Mouse (Mus musculus) stomach, embryonic 16.5 days (tissue): ENCODE results near the gene Hck. TPM values are rescaled to one million over a fixed set of nuclear protein-coding genes. Genes with fewer than 3 reads are reported as not detected.

Source experiments
- ATAC-seq: fragments of 200-750 bp; cut with Nextera tagmentation; 2 replicates; pipeline ENCODE4 v1.8.0; 2017; ENCODE audit warnings: moderate number of reproducible peaks, moderate TSS enrichment; ENCODE audit not compliant: insufficient read depth, low FRiP score
- H3K27ac ChIP-seq: fragments of 300-500 bp; sonication (generic); 2 replicates; pipeline ENCODE4 v1.5.1; 2014; ENCODE audit warnings: low read length
- H3K27me3 ChIP-seq: fragments of 300-500 bp; sonication (generic); 2 replicates; pipeline ENCODE4 v1.6.1; 2014; ENCODE audit warnings: low read length, control low read depth, mixed read lengths; ENCODE audit not compliant: control insufficient read depth, insufficient read depth
- H3K36me3 ChIP-seq: fragments of 300-500 bp; sonication (generic); 2 replicates; pipeline ENCODE4 v1.6.1; 2014; ENCODE audit warnings: low read length; ENCODE audit not compliant: control insufficient read depth, insufficient read depth
- H3K4me1 ChIP-seq: fragments of 300-500 bp; sonication (generic); 2 replicates; pipeline ENCODE4 v1.6.1; 2014; ENCODE audit warnings: low read length, control low read depth, mixed read lengths; ENCODE audit not compliant: control insufficient read depth, insufficient read depth
- H3K4me2 ChIP-seq: fragments of 300-500 bp; sonication (generic); 2 replicates; pipeline ENCODE4 v1.6.1; 2014; ENCODE audit warnings: low read depth, low read length, mixed read lengths
- H3K4me3 ChIP-seq: fragments of 300-500 bp; sonication (generic); replicated peaks from 2 replicates; pipeline ENCODE4 v1.5.1; 2014; ENCODE audit warnings: mild to moderate bottlenecking, low read length
- H3K9ac ChIP-seq: fragments of 300-500 bp; sonication (generic); 2 replicates; pipeline ENCODE4 v1.6.1; 2014; ENCODE audit warnings: low read length
- H3K9me3 ChIP-seq: fragments of 300-500 bp; sonication (generic); replicated peaks from 2 replicates; pipeline ENCODE4 v1.6.1; 2016; ENCODE audit warnings: low read length, control low read depth; ENCODE audit not compliant: control insufficient read depth
- WGBS: fragments of 180-500 bp; shearing (Covaris S2); extraction: QIAGEN DNeasy Blood & Tissue Kit; methylation state at CpG from one replicate; pipeline ENCODE4 v1.1.7; 2014; 5-methylcytosine and 5-hydroxymethylcytosine counted together
- polyA plus RNA-seq: library from polyadenylated mRNA; unstranded; fragments of >200 nt; fragmentation: Nextera tagmentation; extraction: Ambion mirVana; gene quantifications from 2 replicates; pipeline ENCODE4 v1.2.1, GENCODE M21; 2015

Gene Hck
- polyA plus RNA-seq = 6.2 and 6.7 TPM in 2 replicates

- Histone ChIP-seq H3K4me3 (peak within 1 kb of the TSS; percentile 53), H3K36me3 (no peaks in the 10 kb centered on the region), H3K4me2 (peak within 1 kb of the TSS; percentile 82), H3K27me3 (peaks cover 11% of the 10 kb centered on the region), H3K9me3 (no peaks in the 10 kb centered on the region), H3K4me1 (peaks cover 15% of the 10 kb centered on the region), H3K27ac (no peak within 1 kb of the TSS), H3K9ac (peak within 1 kb of the TSS; percentile 67)
- peak; percentile 59; the same call in 1 of the 2 replicates for ATAC-seq
- 2% methylated on average over 52 of the region's 52 CpGs for WGBS
Measured at GRCm38 (mm10) chr2:153108313-153109264, at the start of gene Hck. Gene Hck (plus strand): TSS chr2:153108468.

GRCm38 (mm10) chr2:153060216-153060615 is 48.1 kb upstream of the Hck start:
- H3K4me1 ChIP-seq = no peaks in the 10 kb centered on the region
- H3K4me3 ChIP-seq = no peak overlapping the region
- H3K36me3 ChIP-seq = no peaks in the 10 kb centered on the region
- ATAC-seq = no peak
- no peak overlapping the region for H3K4me2 ChIP-seq
- no peaks in the 10 kb centered on the region for H3K27me3 ChIP-seq
- H3K9ac ChIP-seq = no peak overlapping the region
- 76% methylated on average over 7 of the region's 7 CpGs for WGBS
- no peaks in the 10 kb centered on the region for H3K9me3 ChIP-seq
- H3K27ac ChIP-seq = no peak overlapping the region

- H3K4me3 ChIP-seq = no peak overlapping the region
- no peaks in the 10 kb centered on the region for H3K36me3 ChIP-seq
- H3K9ac ChIP-seq = no peak overlapping the region
- no peaks in the 10 kb centered on the region for H3K4me1 ChIP-seq
- H3K27ac ChIP-seq = no peak overlapping the region
- ATAC-seq = no peak
- 45% methylated on average over 3 of the region's 3 CpGs for WGBS
- H3K9me3 ChIP-seq = no peaks in the 10 kb centered on the region
- no peak overlapping the region for H3K4me2 ChIP-seq
- H3K27me3 ChIP-seq = peaks cover 5% of the 10 kb centered on the region
Measured at GRCm38 (mm10) chr2:153063394-153063793, 44.9 kb upstream of the Hck start.

GRCm38 (mm10) chr2:153064190-153064970 is 43.9 kb upstream of the Hck start:
- Histone ChIP-seq H3K27ac (no peak overlapping the region), H3K36me3 (no peaks in the 10 kb centered on the region), H3K4me1 (no peaks in the 10 kb centered on the region), H3K4me3 (no peak overlapping the region), H3K27me3 (peaks cover 13% of the 10 kb centered on the region), H3K9ac (no peak overlapping the region), H3K4me2 (no peak overlapping the region), H3K9me3 (no peaks in the 10 kb centered on the region)
- no peak for ATAC-seq
- 74% methylated on average over 9 of the region's 9 CpGs for WGBS

GRCm38 (mm10) chr2:153065747-153066508 is 42.3 kb upstream of the Hck start, which contains the start of gene Ccm2l:
Gene Ccm2l (plus strand): TSS chr2:153065955.
- Histone ChIP-seq H3K36me3 (no peaks in the 10 kb centered on the region), H3K4me1 (no peaks in the 10 kb centered on the region), H3K9ac (no peak within 1 kb of the TSS), H3K27me3 (peaks cover 28% of the 10 kb centered on the region), H3K4me3 (peak within 1 kb of the TSS; percentile 8), H3K4me2 (peak within 1 kb of the TSS; percentile 9; the same call in 1 of the 2 replicates), H3K27ac (no peak within 1 kb of the TSS), H3K9me3 (no peaks in the 10 kb centered on the region)
- 42% methylated on average over 12 of the region's 12 CpGs for WGBS
- 0 out of 2 replicates have a peak, but pooled peaks have one; percentile 37 for ATAC-seq

- H3K36me3 ChIP-seq = no peaks in the 10 kb centered on the region
- no peak overlapping the region for H3K27ac ChIP-seq
- no peaks in the 10 kb centered on the region for H3K9me3 ChIP-seq
- H3K4me1 ChIP-seq = 0 out of 2 replicates have a peak, but pooled peaks cover 4% of the 10 kb centered on the region
- H3K4me2 ChIP-seq = peak overlapping the region; percentile 9; the same call in 1 of the 2 replicates
- ATAC-seq = no peak
- peaks cover 38% of the 10 kb centered on the region for H3K27me3 ChIP-seq
- 44% methylated on average over 6 of the region's 6 CpGs for WGBS
- H3K9ac ChIP-seq = no peak overlapping the region
- peak overlapping the region; percentile 8 for H3K4me3 ChIP-seq
Measured at GRCm38 (mm10) chr2:153066991-153067390, 41.3 kb upstream of the Hck start.

- no peak for ATAC-seq
- Histone ChIP-seq H3K4me3 (no peak overlapping the region), H3K9me3 (no peaks in the 10 kb centered on the region), H3K9ac (no peak overlapping the region), H3K4me2 (no peak overlapping the region), H3K27ac (no peak overlapping the region), H3K27me3 (peaks cover 58% of the 10 kb centered on the region), H3K4me1 (0 out of 2 replicates have a peak, but pooled peaks cover 5% of the 10 kb centered on the region), H3K36me3 (no peaks in the 10 kb centered on the region)
- 12% methylated on average over 23 of the region's 23 CpGs for WGBS
Measured at GRCm38 (mm10) chr2:153070762-153071490, 37.3 kb upstream of the Hck start.
